Mouse (Mus musculus) intestine, embryonic 14.5 days (tissue): Measurements from ENCODE around the gene Klhl22. TPM values are rescaled to one million over a fixed set of nuclear protein-coding genes. Genes with fewer than 3 reads are reported as not detected.

Experiments
- ATAC-seq: fragments of 200-750 bp; cut with Nextera tagmentation; replicated peaks from 2 replicates; pipeline ENCODE4 v1.8.0; 2017; ENCODE audit warnings: low read depth, moderate number of reproducible peaks, moderate TSS enrichment, moderate library complexity; ENCODE audit not compliant: low FRiP score, low TSS enrichment
- DNase-seq: peaks from one replicate; pipeline ENCODE4 v3.0.0-alpha.2; 2018; ENCODE audit warnings: low spot score
- H3K27ac ChIP-seq: fragments of 300-500 bp; sonication (generic); 2 replicates; pipeline ENCODE4 v1.5.1; 2014; ENCODE audit warnings: low read depth, mild to moderate bottlenecking, control low read depth
- H3K27me3 ChIP-seq: fragments of 300-500 bp; sonication (generic); replicated peaks from 2 replicates; pipeline ENCODE4 v1.6.1; 2014; ENCODE audit warnings: low read length, control low read depth; ENCODE audit not compliant: control insufficient read depth, insufficient read depth
- H3K36me3 ChIP-seq: fragments of 300-500 bp; sonication (generic); 2 replicates; pipeline ENCODE4 v1.6.1; 2014; ENCODE audit warnings: low read length, control low read depth; ENCODE audit not compliant: control insufficient read depth, insufficient read depth
- H3K4me1 ChIP-seq: fragments of 300-500 bp; sonication (generic); replicated peaks from 2 replicates; pipeline ENCODE4 v1.6.1; 2014; ENCODE audit warnings: low read length, control low read depth, mixed read lengths; ENCODE audit not compliant: control insufficient read depth, insufficient read depth
- H3K4me2 ChIP-seq: fragments of 300-500 bp; sonication (generic); 2 replicates; pipeline ENCODE4 v1.6.1; 2014; ENCODE audit warnings: low read length
- H3K4me3 ChIP-seq: fragments of 300-500 bp; sonication (generic); 2 replicates; pipeline ENCODE4 v1.5.1; 2014; ENCODE audit warnings: low read depth, low read length, control low read depth, mixed read lengths
- H3K9ac ChIP-seq: fragments of 300-500 bp; sonication (generic); 2 replicates; pipeline ENCODE4 v1.6.1; 2014; ENCODE audit warnings: mild to moderate bottlenecking, low read length
- H3K9me3 ChIP-seq: fragments of 300-500 bp; sonication (generic); 2 replicates; pipeline ENCODE4 v1.6.1; 2016; ENCODE audit warnings: low read length, control low read depth; ENCODE audit not compliant: control insufficient read depth
- WGBS: fragments of 180-500 bp; shearing (Covaris S2); extraction: QIAGEN DNeasy Blood & Tissue Kit; methylation state at CpG from one replicate; pipeline ENCODE4 v1.1.7; 2014; 5-methylcytosine and 5-hydroxymethylcytosine counted together
- polyA plus RNA-seq: library from polyadenylated mRNA; unstranded; fragments of >200 nt; fragmentation: Nextera tagmentation; extraction: Ambion mirVana; gene quantifications from 2 replicates; pipeline ENCODE4 v1.2.1, GENCODE M21; 2014

Klhl22 gene
- polyA plus RNA-seq, 1 experiment from 2014 or later, result 66.5 TPM

DNA sequence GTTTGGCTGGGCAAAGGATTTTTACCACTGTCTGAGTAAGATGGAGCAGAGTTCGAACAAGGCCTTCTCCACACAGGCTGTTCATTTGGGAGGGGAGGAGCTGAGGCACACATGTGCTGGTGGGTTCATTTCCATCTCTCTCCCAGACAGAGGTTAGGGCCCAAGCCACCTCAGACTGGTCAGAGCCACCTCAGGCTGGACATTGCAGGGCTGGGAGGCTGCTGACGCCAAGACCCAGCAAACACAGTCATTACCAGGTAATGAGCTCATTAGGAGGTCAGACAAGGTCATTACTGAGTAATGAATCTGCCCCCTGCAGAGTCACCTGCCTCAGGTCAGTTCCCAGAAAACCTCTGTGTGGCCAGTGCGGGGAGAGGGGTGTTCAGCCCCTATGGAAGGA lies 69.4 kb downstream of the Klhl22 start:
- Histone ChIP-seq H3K27me3 (peaks cover 39% of the 10 kb centered on the region), H3K9ac (no peak overlapping the region), H3K4me3 (no peak overlapping the region), H3K36me3 (no peaks in the 10 kb centered on the region), H3K4me2 (no peak overlapping the region), H3K27ac (no peak overlapping the region), H3K9me3 (no peaks in the 10 kb centered on the region), H3K4me1 (no peaks in the 10 kb centered on the region)
- ATAC-seq (no peak), DNase-seq (no peak)
- WGBS, result 71% methylated on average over 3 of the region's 3 CpGs

DNA sequence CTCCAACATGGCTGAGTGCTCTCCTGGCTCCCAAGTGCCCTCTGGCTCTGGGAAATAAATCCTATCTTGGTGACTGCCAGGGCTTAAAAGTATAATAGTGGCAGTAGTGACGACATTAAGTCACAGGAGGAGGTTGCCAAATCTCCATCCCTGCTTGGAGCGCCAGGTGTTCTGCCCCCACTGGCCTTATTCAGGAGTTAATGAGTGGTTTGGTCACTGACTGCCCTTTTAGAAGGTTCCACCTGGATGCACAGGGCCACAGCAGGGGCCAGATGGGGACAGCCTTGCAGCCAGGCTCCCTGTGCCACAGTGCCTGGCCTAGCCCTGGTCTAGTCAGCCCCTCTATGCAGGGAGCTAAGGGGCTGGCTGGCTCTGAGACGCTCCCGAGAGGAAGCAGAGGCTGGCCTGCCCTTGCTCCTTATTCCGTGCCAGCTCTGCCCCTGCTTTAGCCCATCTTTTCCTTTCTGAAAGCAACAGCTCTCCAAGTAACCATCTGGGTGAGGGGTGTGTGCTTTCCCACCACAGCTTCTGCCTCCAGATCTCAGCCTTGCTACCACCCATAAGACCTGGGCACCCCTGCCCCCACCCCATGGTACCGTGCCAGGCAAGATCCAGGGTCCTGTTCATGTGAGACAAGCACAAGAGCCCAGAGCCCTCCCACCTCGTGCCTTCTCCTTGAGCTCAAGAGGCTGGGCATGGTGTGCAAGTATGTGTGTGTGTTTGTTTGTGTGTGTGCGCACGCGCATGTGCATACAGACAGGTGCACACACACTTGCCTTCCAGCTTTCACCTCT lies 71.2 kb downstream of the Klhl22 start:
- H3K4me2 ChIP-seq, result no peak overlapping the region
- WGBS, result 64% methylated on average over 10 of the region's 10 CpGs
- peaks cover 56% of the 10 kb centered on the region for H3K27me3 ChIP-seq
- no peaks in the 10 kb centered on the region for H3K4me1 ChIP-seq
- no peak overlapping the region for H3K4me3 ChIP-seq
- H3K36me3 ChIP-seq, result no peaks in the 10 kb centered on the region
- ATAC-seq (no peak), DNase-seq (no peak)
- no peak overlapping the region for H3K27ac ChIP-seq
- H3K9me3 ChIP-seq, result no peaks in the 10 kb centered on the region
- H3K9ac ChIP-seq, result no peak overlapping the region

DNA sequence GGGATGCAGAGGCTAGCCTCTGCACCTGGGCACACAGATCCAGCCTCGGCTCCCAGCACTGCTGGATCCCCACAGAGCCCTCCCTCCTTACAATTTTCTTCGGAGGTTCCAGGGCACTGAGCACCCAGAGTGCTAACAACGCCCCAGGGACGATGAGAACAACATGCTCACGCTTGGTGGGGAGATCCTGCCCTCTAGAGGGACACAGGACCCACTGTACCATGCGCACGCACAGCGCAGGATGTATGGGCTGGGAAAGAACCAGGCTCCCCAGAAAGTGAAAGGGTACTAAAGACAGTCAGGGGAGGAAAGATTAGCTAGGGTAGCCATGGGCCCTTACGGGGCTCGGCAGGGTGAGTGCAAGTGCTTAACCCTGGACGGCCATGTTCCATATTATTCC lies 72.4 kb downstream of the Klhl22 start:
- 19% methylated on average over 11 of the region's 11 CpGs for WGBS
- no peak overlapping the region for H3K9ac ChIP-seq
- H3K4me3 ChIP-seq, result no peak overlapping the region
- no peak overlapping the region for H3K27ac ChIP-seq
- no peak for ATAC-seq
- H3K27me3 ChIP-seq, result peaks cover 68% of the 10 kb centered on the region
- no peak overlapping the region for H3K4me2 ChIP-seq
- DNase-seq, result no peak
- H3K4me1 ChIP-seq, result no peaks in the 10 kb centered on the region
- H3K9me3 ChIP-seq, result no peaks in the 10 kb centered on the region
- H3K36me3 ChIP-seq, result no peaks in the 10 kb centered on the region

DNA sequence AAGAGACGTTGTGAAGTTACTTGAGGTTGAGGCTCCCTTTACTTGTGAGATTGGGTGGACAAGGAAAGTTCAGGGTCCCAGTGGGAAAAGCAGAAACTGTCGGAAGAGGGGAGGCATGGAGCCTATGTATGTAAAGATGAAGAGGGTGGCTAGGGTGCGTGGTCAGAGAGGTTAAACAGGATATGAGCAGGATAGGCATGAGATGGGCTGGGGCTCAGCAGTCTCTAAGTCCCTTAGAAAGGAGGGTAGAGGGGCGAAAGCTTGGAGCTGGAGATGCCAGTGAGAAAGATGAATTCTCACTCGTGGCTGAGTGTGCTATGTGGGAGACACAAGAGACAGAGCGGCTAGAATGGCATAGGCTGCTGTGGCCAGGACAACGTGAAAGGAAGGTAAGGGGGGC lies 73.4 kb downstream of the Klhl22 start, which contains the start of gene B830017H08Rik:
TSS of gene B830017H08Rik (plus strand) at position 301 of the 400 bp plus-strand sequence.
- ATAC-seq, result no peak
- no peak for DNase-seq
- Histone ChIP-seq H3K9me3 (no peaks in the 10 kb centered on the region), H3K4me3 (peak within 1 kb of the TSS; percentile 58), H3K27me3 (peaks cover 71% of the 10 kb centered on the region), H3K27ac (no peak within 1 kb of the TSS), H3K4me2 (peak within 1 kb of the TSS; percentile 95), H3K36me3 (no peaks in the 10 kb centered on the region), H3K9ac (peak within 1 kb of the TSS; percentile 44), H3K4me1 (no peaks in the 10 kb centered on the region)
- 33% methylated on average over 7 of the region's 7 CpGs for WGBS

DNA sequence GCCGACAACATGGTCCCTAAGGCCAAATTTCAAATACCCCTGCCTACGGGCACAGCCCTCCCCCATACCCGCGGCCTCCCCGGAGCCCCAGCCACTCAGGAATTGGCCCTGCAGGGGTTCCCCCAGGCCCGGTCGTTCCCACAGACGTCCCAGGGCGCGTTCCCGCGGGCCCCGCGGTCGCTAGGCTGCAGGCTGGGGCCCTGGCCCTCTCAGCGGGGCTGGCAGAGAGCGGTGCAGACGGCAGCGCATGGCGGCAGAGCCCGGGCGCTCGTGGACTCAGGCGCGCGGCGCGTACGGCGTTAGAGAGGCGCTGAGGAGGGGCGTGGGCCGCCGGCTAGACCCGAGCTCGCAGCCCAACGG lies 73.9 kb downstream of the Klhl22 start:
- H3K36me3 ChIP-seq, result no peaks in the 10 kb centered on the region
- no peaks in the 10 kb centered on the region for H3K9me3 ChIP-seq
- WGBS, result under 1% methylated on average over 37 of the region's 37 CpGs
- DNase-seq, result no peak
- H3K4me3 ChIP-seq, result peak overlapping the region; percentile 58
- peak overlapping the region; percentile 95 for H3K4me2 ChIP-seq
- ATAC-seq, result no peak
- H3K4me1 ChIP-seq, result no peaks in the 10 kb centered on the region
- no peak overlapping the region for H3K27ac ChIP-seq
- H3K9ac ChIP-seq, result peak overlapping the region; percentile 44
- peaks cover 71% of the 10 kb centered on the region for H3K27me3 ChIP-seq

GRCm38 (mm10) chr16:17833681-17834399 lies 74.4 kb downstream of the Klhl22 start:
- peaks cover 71% of the 10 kb centered on the region for H3K27me3 ChIP-seq
- under 1% methylated on average over 72 of the region's 103 CpGs for WGBS
- H3K9me3 ChIP-seq, result no peaks in the 10 kb centered on the region
- ATAC-seq (peak; percentile 36; the same call in 1 of the 2 replicates), DNase-seq (peak; percentile 79)
- H3K27ac ChIP-seq, result no peak overlapping the region
- peak overlapping the region; percentile 95 for H3K4me2 ChIP-seq
- no peaks in the 10 kb centered on the region for H3K4me1 ChIP-seq
- no peaks in the 10 kb centered on the region for H3K36me3 ChIP-seq
- H3K4me3 ChIP-seq, result peak overlapping the region; percentile 58
- peak overlapping the region; percentile 44 for H3K9ac ChIP-seq

DNA sequence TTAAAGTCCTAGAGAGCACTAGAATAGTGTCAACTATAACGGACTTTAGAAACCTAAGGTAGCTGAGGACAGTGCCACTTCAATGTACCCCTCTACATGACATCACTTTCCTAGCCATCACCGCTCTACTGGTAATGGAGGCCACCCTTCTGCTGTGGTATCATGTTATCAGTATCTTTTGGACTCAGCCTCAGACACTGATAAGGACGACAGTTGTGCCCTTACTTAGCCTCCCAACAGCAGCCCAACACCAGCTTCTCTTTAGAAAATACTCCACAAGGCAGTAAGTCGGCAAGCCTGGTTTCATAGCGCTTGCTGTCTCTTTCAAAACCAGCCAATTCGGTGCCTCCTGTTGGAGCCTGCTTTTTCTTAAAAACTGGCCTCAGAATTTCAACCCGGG lies 75.1 kb downstream of the Klhl22 start:
- H3K36me3 ChIP-seq, result no peaks in the 10 kb centered on the region
- H3K4me3 ChIP-seq, result peak overlapping the region; percentile 58; the same call in 1 of the 2 replicates
- peaks cover 71% of the 10 kb centered on the region for H3K27me3 ChIP-seq
- no peak overlapping the region for H3K9ac ChIP-seq
- H3K4me1 ChIP-seq, result no peaks in the 10 kb centered on the region
- no peaks in the 10 kb centered on the region for H3K9me3 ChIP-seq
- 61% methylated on average over 7 of the region's 7 CpGs for WGBS
- H3K27ac ChIP-seq, result no peak overlapping the region
- no peak for ATAC-seq
- DNase-seq, result no peak
- H3K4me2 ChIP-seq, result peak overlapping the region; percentile 95; the same call in 1 of the 2 replicates

- no peak for ATAC-seq
- no peak overlapping the region for H3K27ac ChIP-seq
- no peak overlapping the region for H3K4me3 ChIP-seq
- no peak for DNase-seq
- H3K27me3 ChIP-seq, result peaks cover 66% of the 10 kb centered on the region
- no peaks in the 10 kb centered on the region for H3K9me3 ChIP-seq
- H3K36me3 ChIP-seq, result peaks cover 1% of the 10 kb centered on the region; the same call in 1 of the 2 replicates
- no peak overlapping the region for H3K9ac ChIP-seq
- H3K4me2 ChIP-seq, result no peak overlapping the region
- H3K4me1 ChIP-seq, result no peaks in the 10 kb centered on the region
- 51% methylated on average over 13 of the region's 13 CpGs for WGBS
Observed at GRCm38 (mm10) chr16:17835481-17835880, 76.1 kb downstream of the Klhl22 start.
